Mouse (Mus musculus) spleen, adult 12 weeks (tissue): Measurements from ENCODE around the gene Nup188.

Experiments
- DNase-seq: peaks from one replicate; pipeline ENCODE4 v3.0.0; 2022; ENCODE audit warnings: low spot score

Nup188 gene

DNA sequence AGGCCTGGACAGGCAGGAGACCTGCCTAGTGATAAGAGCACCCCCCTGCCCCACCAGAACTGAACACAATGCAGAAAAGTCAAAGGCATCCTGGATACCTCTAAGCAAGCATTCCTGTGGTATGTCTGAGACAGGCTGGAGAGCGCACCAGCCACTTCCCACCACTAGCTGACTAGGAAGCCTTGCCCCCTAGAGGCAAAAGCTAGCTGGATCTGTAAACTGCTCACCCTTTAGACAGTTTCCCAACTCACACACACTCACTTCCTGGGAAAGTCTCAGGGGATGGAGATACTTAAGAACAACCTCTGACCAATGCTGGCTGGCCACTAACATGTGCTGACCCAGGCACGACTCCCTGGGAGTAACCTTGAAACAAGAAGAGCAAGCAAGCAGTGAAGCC is 65.0 kb downstream of the Nup188 start:
- DNase-seq: no peak

DNA sequence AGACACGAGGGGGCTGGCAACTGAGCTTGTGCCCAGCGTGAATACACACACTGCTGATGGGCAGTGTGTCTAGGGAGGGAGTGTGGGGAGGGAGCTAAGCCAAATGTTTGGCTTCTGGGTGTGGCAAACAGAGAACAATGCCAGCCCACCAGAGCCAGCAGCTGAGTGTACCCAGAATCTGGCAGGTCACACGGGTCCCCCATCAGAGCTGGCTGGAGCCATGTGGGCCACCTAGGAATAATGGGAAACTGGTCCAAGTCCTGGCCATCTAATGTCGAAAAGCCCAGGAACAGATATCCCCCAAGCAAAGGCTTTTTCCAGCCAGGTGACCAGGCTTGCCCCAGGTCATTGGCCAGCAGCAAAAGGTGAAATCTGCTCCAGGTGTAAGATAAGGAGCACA is 69.7 kb downstream of the Nup188 start:
- no peak for DNase-seq

DNA sequence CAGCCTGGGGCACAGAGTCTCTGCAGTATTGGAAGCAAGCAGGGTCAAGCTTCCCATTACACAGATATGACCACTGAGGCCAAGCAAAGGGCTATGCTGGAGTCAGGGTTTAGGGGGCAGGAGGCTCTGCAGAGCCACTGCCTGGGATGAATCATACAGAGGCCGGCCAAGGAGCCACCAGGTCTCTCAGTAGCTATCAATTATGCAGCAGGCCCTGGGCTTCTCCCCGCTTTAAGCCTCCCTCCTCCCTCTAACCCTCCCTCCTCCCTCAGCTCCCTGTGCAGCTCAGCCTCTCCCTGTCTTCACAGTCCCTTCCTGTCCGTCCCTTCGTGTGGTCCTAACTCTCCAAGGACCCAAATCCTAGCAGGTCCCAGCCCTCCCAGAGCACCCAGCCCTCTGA is 70.1 kb downstream of the Nup188 start:
- DNase-seq: no peak

DNA sequence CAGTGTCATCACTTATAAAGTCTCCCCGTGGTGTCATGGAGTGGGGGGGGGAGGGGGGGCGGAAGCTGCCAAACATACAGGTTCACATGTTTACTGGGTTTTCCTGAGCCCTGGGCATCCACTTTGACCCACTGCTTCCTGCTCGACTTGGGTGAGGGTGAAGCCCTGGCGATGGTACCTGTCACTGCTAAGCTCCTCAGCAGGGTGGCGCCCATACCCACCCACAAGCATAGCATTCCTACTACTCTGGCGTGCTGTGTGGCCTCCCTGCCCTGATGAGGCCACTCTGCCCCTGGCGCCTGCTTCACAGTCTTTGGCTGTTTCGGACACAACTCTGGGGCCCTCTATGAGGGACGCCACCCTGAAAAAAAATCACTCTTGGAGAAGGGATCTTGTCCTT is 70.7 kb downstream of the Nup188 start:
- DNase-seq: no peak

DNA sequence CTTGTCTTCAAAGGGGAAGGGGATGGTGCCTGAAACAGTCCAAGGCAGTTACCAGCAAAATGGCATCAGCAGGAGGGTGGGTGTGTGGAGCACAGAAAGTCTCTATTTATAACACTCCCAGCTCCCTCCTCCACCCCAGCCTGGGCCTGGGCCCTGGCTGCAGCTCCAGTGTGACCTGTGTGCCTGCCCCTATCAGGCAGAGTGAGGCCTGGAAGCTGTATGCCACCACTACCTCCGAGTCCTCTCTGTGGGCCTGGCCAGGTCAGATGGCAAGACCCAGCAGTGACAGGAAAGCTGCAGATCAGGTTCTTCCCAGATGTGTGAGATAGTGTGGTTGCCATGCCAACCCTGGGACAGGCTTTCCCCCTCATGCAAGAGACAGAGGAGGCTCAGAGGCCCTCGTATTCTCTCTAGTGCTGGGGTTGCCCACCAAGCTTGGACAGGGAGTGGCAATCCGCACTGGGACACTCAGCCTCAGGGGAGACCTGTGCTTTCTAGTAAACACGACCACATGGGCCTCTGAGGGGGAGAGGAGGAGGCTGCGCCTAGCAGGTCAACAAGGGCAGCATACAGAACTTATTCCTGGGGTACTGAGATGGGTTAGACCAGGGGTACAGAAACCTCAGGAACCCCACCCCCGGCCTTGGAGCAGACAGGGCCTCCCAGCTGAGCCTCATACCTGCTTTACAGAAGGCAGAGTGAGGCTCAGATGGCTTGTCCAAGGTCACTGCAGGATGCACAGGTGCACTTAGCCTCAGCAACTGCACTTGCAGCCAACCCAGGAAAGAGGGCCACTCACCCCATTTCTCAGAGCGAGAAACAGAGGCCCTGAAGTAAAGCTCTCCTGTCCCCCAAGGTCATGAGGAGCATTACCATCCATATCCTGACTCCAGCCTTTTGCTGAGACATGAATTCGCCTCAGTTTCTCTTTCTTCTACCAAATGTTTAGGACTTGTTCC is 71.6 kb downstream of the Nup188 start:
- no peak for DNase-seq

DNA sequence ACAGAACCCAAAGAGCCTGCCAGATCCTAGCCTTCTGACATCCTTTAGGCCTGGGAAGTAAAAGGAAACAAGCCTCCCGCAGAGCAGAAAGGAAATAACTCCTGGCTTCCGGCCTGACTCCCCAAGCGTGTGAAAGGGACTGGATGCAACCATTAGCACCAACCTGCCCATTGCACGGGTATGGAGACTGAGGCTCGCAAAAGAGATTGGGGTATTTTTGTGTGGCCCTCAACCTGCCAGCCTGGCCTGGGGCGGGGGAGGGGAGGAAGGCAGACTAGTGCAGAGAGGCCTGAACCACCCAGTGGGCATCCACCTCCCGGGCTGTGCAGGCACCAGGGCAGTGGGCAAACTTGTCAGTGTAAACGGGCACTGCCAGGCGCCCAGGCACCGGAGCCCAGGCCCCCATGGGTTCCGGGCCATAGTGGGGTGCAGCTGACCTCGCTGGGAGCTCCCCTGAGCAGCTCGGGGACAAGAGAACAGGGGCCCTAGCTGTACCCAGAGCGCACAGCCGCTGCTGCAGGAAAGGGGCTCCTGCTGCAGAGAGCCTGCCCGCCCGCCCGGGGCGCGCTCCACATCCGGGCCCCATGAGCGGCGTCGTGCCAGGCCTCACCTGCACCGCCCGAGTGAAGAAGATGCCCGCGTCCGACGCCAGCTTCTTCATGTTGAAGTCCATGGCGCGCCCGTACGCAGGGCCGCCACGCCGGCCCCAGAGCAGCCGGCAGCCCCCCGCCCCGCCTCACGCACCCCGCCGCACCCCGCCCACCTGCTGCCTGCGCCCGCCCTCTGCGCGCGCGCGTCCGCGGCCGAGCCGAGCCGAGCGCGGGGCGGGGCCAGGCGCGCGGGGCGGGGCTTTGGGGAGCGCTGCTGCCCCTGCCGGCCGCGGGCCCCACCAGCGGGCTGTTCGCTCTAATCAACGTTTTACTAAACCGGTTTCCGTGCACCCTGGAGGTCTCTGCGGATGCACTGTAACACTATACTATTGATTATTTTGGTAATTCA is 72.6 kb downstream of the Nup188 start, which contains the start of gene Sh3glb2:
Gene Sh3glb2, minus strand, starts transcription at position 805 of the 999 bp plus-strand sequence.
- DNase-seq: peak; percentile 83

DNA sequence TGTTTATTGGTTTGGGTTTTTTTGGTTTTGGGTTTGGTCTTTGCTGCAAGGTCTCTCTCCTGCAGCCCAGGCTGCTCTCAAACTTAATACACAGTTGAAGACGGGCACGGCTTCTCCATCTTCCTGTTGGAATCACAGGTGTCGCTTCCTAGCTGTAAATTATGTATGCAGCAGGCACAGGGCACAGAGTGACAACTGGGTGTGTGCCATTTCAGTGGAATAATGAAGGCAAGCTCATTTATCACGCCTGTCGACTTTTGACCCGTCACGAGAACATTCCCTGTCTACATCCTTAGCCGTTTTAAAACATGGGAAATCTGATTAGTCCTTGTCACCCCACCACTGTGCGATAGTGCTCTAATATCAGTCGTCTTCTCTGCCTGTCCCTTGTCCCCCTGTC is 74.4 kb downstream of the Nup188 start:
- DNase-seq: no peak

DNA sequence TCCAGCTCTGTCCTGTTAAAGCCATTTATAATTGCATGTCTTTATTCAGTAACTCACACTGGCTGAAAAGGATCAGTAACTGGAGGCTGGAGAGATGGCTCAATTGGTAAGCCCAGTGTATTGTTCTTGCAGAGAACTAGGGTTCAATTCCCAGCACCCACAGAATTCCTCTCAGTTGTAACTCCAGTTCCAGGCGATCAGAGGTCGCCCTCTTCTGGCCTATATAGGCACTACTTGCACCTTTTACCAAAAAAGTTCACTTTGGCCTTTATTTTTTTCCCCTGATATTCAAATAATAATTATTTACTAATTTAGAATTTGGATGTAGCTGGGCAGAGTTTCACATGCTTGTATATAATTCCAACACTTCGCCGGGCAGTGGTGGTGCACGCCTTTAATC is 76.7 kb downstream of the Nup188 start:
- DNase-seq: no peak

DNA sequence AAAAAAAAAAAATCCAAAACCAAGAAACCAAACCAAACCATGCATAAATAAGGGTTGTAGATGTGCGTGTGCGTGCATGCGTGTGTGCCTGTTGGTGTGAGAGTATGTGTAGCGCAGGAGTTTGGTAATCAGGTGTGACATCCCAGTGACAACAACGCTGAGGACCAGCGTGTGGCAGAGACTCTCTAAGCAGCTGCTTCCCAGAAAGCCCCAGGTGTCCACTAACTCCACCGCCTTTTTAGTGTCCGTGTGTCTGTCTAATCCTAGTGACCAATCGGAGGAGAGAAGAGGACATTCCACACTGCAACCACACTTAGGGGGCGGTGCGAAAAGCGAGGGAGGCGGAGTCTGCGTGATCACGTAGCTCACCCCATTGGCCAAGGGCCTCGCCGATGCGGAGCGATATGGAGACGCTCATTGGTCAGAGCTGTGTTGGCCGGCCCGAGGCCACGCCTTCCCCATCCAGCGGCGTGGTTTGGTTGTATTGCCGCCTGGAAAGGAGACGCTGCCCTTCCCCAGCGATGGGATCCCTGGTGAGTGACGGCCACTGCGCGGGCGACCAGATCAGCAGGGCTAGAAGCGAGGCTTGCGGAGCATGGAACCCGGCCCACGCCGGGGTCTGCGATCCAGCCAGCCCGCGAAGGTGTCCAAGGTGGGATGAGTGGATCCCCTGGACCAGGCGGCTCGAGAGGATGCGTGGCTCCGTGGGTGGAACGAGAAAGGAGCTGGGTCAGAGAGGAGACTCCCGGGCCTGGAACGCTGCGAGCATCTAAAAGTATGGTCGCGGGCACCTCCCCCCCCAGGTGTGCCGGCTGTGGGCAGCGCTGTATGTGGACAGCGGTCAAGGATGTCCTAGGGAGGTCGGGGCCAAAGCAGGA is 77.8 kb downstream of the Nup188 start, which contains the start of gene Miga2:
Gene Miga2, plus strand, starts transcription at position 461 of the 878 bp plus-strand sequence.
- peak; percentile 98 for DNase-seq

DNA sequence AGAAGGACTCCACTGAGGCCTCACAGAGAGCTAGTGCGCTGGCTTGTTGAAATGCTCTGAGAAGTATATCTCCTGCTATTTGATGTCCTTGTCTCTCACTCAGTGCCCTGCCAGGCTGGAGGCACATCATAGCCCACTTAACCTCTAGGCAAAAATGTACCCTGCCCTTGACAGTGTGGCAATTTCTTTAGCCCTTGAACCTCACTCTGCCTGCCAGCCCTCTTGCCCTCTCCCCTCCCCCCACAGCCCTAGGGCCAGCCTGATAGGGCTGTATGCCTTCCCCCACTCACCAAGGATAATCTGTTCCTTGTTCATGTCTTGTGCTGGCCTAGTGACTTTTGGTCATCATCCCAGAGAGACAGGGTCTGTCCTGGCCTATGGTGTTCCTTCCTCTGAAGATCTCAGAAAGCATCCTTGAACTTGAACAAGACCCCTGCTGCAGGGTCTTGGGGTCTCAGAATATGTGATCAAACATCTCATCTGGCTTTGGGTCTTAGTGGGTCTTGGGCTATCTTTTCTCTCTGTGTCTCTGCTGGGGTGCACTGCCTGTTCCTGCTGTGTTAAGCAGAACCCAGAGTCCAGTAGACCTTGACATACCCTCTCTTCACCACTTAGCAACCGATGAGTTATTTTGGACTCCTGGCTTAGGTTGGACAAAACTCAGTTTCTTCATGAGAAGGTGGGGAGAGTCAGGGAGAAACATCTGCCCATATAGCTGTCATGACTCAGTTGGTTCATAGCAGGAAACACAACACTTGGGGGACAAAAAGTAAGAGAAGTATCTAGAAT is 79.3 kb downstream of the Nup188 start:
- DNase-seq: no peak

DNA sequence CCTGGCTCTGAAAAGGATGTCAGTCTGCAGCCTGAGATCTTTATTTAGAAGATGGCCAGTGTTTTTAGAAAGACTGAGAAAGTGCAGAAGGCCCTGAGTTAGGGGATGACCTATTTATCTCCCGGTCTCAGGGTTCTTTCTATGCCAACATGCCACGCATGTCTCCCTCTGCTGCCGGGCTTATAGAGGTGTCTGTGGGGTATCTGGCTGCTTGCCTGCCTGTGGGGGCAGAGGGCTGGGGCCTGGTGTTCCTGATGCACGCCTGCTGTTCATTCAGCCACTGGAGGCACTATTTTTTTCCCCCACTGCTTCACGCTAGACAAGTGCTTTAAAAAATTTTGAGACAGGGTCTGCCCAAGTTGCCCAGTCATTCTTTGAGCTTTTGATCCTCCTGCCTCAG is 80.0 kb downstream of the Nup188 start:
- no peak for DNase-seq

DNA sequence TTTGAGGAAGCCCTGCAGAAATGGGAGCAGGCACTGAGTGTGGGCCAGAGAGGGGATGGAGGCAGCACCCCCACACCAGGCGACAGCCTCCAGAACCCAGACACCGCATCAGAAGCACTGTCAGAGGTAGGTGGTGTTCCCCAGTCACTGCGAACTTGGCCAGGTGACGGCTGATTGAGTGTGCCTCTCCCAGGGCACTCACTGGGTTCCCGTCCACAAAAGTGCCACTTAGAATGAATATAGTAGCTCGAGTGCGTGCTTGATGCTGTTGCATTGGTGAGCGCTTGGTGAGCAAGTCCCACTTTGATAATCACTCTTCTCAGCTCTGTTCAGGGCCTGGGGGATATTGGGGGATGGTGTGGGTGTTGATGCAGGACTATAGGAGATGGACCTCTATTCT is 85.3 kb downstream of the Nup188 start:
- DNase-seq: no peak

DNA sequence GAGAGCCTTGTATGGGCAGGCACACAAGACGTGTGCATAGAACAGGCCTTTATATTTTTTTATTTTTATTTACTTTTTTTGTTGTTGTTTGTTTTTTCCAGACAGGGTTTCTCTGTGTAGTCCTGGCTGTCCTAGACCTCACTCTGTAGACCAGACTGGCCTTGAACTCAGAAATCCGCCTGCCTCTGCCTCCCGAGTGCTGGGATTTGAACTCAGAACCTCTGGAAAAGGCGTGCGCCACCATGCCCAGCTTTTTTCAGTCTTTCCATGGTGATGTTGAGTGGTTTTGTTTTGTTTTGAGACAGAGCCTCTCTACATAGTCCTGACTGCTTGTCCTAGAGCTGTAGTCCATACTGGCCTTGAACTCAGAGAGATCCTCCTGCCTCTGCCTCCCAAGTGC is 86.5 kb downstream of the Nup188 start:
- no peak for DNase-seq

DNA sequence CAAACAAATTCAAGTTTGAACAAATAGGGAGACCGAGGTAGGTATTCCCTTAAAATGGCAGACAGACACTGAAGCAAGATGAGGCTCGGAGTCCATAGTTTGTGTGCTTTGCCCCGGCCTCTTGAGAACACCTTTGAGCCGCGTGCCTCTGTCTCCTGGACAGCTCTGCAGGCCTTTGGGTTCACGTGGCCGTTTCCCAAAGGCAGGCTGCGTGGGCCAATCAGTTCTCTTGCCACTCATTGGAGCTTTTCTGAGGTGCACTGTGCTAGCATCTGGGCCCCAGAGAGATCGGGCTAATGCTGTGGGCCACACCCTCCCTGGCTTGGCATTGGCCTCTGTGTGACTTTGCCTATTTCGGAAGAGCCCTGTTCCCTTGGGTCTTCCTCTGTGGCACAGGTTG is 89.7 kb downstream of the Nup188 start:
- no peak for DNase-seq

DNA sequence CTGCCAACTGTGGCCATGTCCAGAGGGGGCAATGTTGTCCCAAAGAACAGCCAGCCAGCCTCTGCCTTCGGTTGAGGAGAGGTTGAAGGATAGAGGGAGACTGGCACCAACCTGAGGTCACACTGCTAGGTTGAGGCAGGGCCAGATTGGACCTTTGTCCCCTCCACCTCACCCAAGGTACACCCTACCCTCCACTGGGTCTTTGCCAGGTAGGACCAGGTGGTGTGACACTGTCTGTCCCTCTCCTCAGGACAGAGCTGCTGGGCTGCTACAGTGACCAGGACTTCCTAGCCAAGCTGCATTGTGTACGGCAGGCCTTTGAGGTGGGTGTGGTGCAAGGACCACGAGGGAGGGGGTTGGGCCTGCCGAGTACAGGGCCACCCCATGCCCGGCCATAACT is 91.5 kb downstream of the Nup188 start:
- no peak for DNase-seq

DNA sequence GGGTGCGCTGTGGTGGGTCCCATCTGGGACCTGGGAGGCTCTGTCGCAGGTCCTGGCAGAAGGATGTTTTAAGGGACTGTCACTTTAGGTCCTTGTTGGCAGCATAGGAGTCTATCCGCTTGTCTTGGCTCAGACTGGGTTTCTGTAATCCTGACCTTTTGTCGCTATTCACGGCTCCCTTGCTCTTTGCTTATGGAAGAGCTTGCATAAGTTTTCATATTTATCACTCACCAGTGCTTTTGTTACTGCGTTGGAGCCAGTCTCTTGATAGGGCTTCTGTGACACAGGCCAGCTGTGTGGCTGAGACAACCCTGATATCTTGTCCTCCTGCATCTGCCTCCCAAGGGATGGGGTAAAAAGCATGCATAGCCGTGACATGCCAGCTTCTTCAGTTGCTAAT is 93.1 kb downstream of the Nup188 start:
- no peak for DNase-seq

DNA sequence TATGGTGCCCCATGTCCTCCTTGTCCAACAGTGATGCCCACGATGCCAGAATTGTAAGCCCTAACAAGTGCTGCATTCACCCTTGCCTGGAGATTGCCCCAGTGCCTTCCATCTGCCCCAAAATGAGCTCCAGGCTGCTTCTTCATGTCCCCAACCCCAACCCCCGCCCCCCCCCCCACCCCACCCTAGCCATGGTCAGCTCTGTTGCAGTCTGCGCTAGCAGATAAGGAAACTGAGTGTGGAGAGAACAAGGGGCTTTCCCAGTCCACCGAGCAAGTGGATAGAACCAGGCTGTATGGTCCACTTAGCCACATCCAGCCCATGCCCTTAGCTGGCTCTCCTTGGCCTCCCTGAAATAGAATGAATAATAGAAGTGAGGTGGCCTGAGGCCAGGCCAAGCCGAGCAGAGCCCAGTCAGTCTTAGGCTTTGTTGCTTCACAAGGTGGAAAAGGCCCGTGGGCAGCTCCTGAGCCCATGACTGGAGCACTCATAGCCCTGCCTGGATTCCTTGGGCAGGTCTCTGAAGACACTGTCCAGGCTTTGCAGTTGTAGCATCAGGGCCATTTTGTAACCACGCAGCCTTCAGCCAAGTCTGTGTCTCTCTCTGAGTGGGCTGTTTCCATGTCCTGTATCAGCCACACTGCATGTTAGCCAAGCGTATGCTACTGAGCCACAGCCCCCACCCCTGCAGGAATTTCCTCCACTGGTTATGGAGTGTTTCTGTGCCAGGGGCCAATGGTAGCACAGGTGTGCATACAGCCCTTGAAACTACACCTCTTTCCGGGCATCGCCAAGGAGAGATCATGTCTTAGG is 94.6 kb downstream of the Nup188 start:
- DNase-seq: no peak

DNA sequence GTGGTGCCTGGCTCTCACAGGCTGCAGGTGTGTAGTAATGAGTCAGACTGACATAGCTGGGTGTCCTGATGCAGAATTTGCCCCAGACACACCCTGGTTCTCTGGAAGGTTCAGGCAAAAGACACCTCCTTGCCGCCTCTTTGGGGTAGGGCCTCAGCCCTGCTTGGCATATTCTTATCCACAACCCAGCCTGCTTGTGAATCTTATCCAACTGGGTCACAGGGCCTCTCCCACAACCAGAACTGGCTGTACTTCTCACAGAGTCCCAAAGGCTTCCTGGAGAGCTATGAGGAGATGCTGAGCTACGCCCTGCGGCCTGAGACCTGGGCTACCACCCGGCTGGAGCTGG is 95.2 kb downstream of the Nup188 start:
- DNase-seq: peak; percentile 26

DNA sequence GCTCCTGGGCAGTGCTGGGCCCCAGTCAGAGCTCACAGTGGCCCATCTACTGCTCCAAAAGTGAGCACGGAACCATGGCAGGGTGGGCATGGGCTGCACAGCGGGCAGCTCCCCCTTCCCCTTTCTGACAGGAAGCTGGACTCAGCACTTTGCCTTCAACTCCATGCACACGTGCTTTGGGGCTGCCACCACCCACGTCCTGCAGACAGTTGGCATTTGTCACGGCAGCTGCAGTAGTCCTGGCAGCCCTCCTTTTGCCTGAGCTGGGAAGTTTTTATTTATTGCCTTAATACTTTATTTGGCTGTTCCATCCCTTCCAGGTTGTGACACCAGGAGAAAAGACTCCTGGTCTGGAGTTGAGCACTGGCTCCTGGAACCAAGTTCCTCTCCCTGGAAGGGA is 98.6 kb downstream of the Nup188 start:
- DNase-seq: no peak

DNA sequence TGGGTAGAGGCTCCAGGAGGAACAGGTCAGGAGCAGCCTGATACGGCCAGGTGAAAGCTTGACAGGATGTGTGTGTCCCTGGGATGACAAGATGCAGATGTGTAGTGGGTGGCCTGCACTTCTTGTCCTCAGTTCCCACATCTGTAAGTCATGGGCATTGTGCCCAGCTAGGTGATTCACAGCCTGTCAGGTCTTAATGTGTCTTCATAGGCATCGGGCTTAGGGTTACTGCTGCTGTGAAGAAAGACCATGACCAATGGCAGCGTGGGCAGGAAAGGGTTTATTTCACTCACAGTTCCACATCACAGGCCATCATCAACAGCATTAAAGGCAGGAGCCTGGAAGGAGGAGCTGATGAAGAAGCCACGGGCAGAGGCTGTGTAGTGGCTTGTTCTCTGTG is 99.4 kb downstream of the Nup188 start:
- DNase-seq: no peak
